Mouse (Mus musculus): ENCODE data around the gene Phactr2. TPM values are rescaled to one million over a fixed set of nuclear protein-coding genes. Genes with fewer than 3 reads are reported as not detected.
"Not testable (repeated sequence)": the region's sequence is repeated elsewhere in the genome, so short reads cannot be mapped to it uniquely, and the experiment has no call there.

Phactr2 gene
- polyA plus RNA-seq, 1 experiment from 2014 or later = 6.4 TPM

DNA sequence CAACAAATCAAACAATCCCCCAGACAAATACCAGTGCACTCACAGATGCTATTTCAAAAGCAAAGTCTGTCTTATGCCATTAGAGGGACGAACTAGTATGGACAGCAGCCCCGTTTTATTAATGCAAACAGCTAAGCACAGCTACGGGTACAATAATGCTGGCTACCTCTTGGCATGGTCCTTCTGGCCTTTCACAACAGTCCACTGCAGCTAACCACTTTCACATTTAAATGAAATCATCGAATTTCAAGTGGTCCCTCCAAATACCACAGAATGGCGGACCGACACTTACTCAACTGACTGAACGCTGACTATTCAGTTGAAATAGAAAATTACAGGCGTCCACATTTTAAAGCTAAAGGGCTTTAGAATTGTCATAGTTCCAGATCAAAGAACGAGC lies 261.9 kb downstream of the Phactr2 start:
- Histone ChIP-seq H3K9ac (replicated peaks) (no peak overlapping the region), H3K27me3 (no peaks in the 10 kb centered on the region), H3K9me3 (no peaks in the 10 kb centered on the region), H3K27ac (no peak overlapping the region), H3K4me2 (replicated peaks) (no peak overlapping the region), H3K4me3 (replicated peaks) (no peak overlapping the region), H3K36me3 (no peaks in the 10 kb centered on the region), H3K4me1 (replicated peaks) (no peaks in the 10 kb centered on the region)
- 71% methylated on average over 9 of the region's 9 CpGs for WGBS
- ATAC-seq = no peak

DNA sequence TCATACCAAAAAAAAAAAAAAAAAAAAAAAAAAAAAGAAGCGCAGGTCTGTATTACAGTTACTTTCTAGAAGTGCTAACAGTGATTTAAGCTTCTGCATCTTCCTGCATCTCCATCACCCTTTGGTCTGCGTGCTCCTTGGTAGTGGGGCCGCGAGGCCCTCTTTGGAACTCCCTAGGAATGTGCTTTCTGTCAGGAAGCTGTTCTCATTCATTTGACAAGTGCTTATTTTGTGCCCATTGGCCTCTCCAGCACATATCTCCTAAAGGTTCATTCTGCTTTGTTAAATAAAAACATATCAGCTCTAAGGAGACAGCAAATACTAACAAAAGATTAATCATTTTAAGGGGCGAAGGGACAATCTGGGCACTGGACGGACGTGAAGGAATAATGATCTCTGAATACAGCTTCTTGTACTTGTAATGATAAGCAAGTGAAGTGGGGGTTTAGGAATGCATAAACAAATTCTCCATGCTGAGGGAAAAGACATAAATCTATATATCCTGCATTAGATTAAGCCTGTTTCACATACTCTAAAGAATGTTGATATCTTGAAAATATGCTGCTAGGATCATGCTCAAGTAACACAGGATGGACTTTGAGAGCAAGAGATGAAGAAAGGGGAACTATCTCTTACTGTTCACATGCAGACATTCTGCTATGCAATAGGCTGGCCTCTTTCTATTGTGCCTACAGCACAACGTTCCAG lies 264.1 kb downstream of the Phactr2 start:
- ATAC-seq = no peak
- Histone ChIP-seq H3K36me3 (no peaks in the 10 kb centered on the region), H3K4me2 (replicated peaks) (no peak overlapping the region), H3K4me1 (replicated peaks) (no peaks in the 10 kb centered on the region), H3K27me3 (no peaks in the 10 kb centered on the region), H3K27ac (no peak overlapping the region), H3K9ac (replicated peaks) (no peak overlapping the region), H3K9me3 (no peaks in the 10 kb centered on the region), H3K4me3 (replicated peaks) (no peak overlapping the region)
- 70% methylated on average over 8 of the region's 8 CpGs for WGBS

DNA sequence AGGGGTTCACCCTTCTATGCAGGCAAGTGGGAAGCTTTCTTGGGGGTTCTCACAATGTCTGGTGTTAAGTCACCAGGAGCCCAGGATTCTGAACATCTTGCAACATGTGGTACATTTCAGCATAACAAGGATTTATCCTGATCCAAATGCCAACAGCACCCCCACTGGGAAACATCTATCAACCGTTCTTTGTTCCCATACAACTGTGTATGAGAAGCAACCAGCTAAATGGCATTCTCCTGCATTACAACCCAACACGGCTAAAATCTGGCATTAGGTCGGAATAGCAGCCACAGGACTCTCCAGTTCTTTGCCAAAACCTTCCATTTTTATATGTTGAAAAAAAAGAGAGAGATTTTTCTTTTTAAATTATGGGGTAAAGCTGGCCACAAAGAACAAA lies 264.7 kb downstream of the Phactr2 start:
- WGBS = 66% methylated on average over 3 of the region's 3 CpGs
- Histone ChIP-seq H3K4me1 (replicated peaks) (no peaks in the 10 kb centered on the region), H3K27ac (no peak overlapping the region), H3K9me3 (no peaks in the 10 kb centered on the region), H3K27me3 (no peaks in the 10 kb centered on the region), H3K4me2 (replicated peaks) (no peak overlapping the region), H3K36me3 (no peaks in the 10 kb centered on the region), H3K9ac (replicated peaks) (no peak overlapping the region), H3K4me3 (replicated peaks) (no peak overlapping the region)
- no peak for ATAC-seq

DNA sequence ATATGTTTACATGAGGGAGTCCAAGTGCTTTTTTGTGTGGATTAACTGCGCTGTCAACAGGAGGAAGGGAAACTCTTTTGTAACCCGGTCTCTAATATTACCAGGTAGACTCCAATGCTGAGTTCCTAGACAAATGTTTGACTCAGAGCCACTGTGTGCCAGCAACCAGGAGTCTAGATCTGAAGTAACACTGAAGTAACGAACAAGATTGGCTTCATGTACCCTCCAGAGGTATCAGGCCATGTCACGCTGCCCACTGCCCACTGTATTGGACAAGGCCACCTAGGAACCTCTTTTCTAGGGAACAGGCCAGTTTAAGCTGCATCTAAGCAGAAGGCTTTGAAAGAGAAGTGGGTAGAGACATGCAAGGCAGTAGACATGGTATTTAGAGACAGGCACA lies 265.2 kb downstream of the Phactr2 start:
- Histone ChIP-seq H3K4me3 (replicated peaks) (no peak overlapping the region), H3K36me3 (no peaks in the 10 kb centered on the region), H3K4me1 (replicated peaks) (no peaks in the 10 kb centered on the region), H3K9ac (replicated peaks) (no peak overlapping the region), H3K27ac (no peak overlapping the region), H3K9me3 (no peaks in the 10 kb centered on the region), H3K27me3 (no peaks in the 10 kb centered on the region), H3K4me2 (replicated peaks) (no peak overlapping the region)
- WGBS = 96% methylated on average over 4 of the region's 4 CpGs
- ATAC-seq = no peak

DNA sequence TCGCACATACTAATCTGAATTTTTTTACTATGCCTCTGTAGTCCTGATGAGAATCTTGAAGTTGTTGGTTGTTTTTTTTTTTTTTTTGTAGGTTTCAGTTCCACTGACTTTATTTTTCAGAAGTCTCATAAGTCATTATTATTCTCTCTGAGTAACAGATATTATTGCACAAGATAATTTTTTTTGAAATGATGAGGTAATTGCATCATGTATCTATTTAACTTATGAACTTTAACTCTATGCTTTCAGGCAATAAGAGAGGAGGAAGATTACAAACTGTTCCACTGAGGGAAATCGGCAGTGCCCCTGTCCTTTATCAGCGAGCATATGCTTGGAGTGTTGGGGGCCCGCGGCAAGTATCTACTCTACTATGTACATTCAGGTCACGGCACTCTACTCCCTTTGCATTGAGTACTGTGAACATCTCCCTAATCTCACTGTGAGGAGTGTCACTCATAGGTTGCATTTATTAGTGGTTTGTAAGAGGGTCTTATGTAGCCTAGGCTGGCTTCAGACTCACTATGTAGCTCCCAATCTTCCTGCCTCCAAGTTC lies 272.4 kb downstream of the Phactr2 start:
- H3K4me3 ChIP-seq (replicated peaks) = no peak overlapping the region
- no peaks in the 10 kb centered on the region for H3K9me3 ChIP-seq
- H3K4me2 ChIP-seq (replicated peaks) = no peak overlapping the region
- ATAC-seq = no peak
- H3K4me1 ChIP-seq (replicated peaks) = no peaks in the 10 kb centered on the region
- no peak overlapping the region for H3K9ac ChIP-seq (replicated peaks)
- no peaks in the 10 kb centered on the region for H3K27me3 ChIP-seq
- no peak overlapping the region for H3K27ac ChIP-seq
- 97% methylated on average over 6 of the region's 6 CpGs for WGBS
- H3K36me3 ChIP-seq = no peaks in the 10 kb centered on the region

DNA sequence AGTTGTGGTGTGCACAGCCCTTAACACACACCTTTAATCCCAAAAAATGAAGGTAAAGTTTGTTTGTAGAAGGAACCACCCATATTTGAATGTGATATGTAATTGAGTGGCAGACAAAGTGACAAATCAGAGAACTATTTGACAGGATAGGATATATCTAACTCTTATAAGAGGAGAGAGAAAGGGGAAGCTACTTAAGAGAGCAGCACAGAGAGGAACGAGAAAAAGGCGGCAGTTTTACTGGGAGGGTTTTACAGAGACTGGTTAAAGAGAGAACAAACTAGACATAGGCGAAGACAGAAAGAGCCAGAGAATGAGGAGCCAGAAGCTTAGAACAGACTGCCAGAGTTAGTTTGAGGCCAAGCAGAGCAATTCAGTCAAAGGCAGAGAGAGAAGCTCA lies 273.4 kb downstream of the Phactr2 start:
- Histone ChIP-seq H3K27me3 (no peaks in the 10 kb centered on the region), H3K4me1 (replicated peaks) (no peaks in the 10 kb centered on the region), H3K27ac (no peak overlapping the region), H3K4me2 (replicated peaks) (no peak overlapping the region), H3K9me3 (no peaks in the 10 kb centered on the region), H3K36me3 (no peaks in the 10 kb centered on the region), H3K9ac (replicated peaks) (no peak overlapping the region), H3K4me3 (replicated peaks) (no peak overlapping the region)
- WGBS = 96% methylated on average over 3 of the region's 3 CpGs
- no peak for ATAC-seq

DNA sequence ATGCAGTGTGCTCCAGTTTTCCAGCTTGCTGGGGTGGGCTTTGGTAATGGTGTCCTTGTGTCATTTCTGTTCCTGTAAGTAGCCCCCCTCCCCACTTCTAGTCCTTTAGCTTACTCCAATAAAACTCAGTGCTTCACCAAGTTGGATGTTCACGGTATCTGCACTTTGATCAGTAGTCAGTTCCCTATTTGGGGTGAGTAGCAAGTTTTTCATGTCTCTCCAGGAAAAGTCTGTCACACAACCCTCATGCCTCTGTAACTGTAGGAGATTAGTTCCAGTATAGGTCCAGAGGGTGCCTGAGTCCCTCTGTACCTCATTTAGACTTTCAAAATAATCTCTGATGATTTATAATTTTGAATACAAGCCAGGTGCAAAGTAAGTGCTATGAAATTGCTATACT lies 275.0 kb downstream of the Phactr2 start:
- no peaks in the 10 kb centered on the region for H3K4me1 ChIP-seq (replicated peaks)
- H3K9ac ChIP-seq (replicated peaks) = no peak overlapping the region
- ATAC-seq = no peak
- H3K4me2 ChIP-seq (replicated peaks) = no peak overlapping the region
- H3K4me3 ChIP-seq (replicated peaks) = no peak overlapping the region
- H3K27ac ChIP-seq = no peak overlapping the region
- H3K36me3 ChIP-seq = no peaks in the 10 kb centered on the region
- no peaks in the 10 kb centered on the region for H3K27me3 ChIP-seq
- 93% methylated on average over 1 of the region's 1 CpGs for WGBS
- no peaks in the 10 kb centered on the region for H3K9me3 ChIP-seq

DNA sequence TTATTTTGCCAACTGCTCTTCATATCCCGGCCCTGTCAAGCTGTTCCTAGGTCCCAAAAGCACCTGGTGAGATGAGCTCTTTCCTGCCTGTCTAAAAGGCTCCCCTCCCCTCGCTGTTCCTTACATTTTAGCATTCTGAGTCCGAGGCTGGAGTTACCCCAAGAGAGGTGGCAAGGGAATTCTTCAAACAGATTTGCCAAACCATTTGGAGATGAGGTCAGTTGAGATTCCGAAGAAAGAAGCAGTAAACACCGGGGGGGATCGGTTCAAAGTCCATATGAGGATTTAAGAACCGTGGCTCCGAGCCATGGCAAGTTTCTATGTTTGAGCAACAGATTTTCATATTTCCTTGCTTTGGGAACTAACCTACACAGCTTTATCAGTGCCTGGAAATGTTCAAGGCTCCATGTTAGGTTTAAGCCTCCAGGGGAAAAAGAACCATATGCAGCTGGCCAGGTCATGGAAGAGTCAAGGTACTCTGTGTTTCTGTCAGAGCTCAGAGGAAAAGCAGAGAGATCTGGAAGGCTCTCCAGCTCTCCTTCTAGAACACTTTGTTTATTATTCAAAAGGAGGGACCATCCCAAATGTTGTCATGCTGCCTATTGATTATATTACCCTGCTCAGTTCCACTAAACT lies 277.2 kb downstream of the Phactr2 start:
- H3K4me3 ChIP-seq (replicated peaks) = no peak overlapping the region
- H3K9me3 ChIP-seq = no peaks in the 10 kb centered on the region
- no peaks in the 10 kb centered on the region for H3K27me3 ChIP-seq
- H3K9ac ChIP-seq (replicated peaks) = no peak overlapping the region
- H3K27ac ChIP-seq = no peak overlapping the region
- H3K4me2 ChIP-seq (replicated peaks) = no peak overlapping the region
- peaks cover 6% of the 10 kb centered on the region for H3K4me1 ChIP-seq (replicated peaks)
- 87% methylated on average over 8 of the region's 8 CpGs for WGBS
- no peaks in the 10 kb centered on the region for H3K36me3 ChIP-seq
- no peak for ATAC-seq

DNA sequence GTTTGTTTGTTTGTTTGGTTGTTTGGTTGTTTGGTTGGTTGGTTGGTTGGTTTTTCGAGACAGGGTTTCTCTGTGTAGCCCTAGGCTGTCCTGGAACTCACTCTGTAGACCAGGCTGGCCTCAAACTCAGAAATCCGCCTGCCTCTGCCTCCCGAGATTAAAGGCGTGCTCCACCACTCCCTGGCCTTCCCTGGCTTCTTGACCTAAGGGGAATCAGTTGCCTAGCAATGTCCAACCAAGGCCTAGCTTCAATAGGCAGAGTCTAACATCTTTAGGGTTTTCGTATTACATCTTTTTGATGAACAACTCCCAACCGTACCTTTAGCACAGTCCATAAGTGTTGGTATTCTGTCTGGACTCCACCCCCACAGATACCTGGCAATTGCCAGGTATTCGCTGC lies 280.7 kb downstream of the Phactr2 start:
- not testable (repeated sequence) for H3K9ac ChIP-seq (replicated peaks); H3K4me1 ChIP-seq (replicated peaks); H3K9me3 ChIP-seq; H3K27me3 ChIP-seq; H3K27ac ChIP-seq
- Histone ChIP-seq H3K36me3 (peaks cover 18% of the 10 kb centered on the region), H3K4me3 (replicated peaks) (peak overlapping the region; percentile 81), H3K4me2 (replicated peaks) (peak overlapping the region; percentile 64)
- peak; percentile 46 for ATAC-seq
- WGBS = 82% methylated on average over 7 of the region's 7 CpGs

DNA sequence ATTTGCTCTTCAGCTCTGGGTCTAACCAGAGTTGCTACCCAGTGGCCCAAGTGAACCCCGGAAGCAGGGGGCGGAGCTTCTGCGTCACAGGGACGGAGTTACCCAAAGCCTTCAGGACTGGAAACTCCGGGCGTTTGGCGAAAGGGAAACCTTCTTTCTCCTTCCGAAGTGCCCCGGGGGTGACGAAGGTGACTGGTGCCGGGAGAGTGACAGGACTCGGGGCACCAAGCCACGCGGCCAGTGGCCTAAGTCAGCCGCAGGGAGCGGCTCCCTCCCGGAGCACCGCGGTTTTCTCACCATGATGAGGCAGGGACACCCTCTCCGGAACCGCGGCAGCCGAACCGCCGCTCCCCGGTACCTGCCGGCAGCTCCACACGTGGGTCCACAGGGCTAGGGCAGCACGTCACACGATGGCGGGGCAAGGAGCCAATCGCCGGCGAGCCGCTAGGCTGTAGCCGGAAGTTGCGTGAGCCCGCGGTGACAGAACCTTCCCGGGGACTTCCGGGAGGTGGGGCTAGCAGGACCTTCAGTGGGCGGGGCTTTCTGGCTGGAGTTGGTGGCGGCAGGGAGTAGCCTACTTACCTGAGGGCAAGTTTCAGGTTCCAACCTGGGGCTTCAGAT lies 281.4 kb downstream of the Phactr2 start, which contains the start of gene Ltv1:
Gene Ltv1 (minus strand): TSS at position 438 of the 621 bp plus-strand sequence.
- Histone ChIP-seq H3K4me1 (replicated peaks) (peaks cover 8% of the 10 kb centered on the region), H3K36me3 (peaks cover 22% of the 10 kb centered on the region), H3K9ac (replicated peaks) (peak within 1 kb of the TSS; percentile 77), H3K4me3 (replicated peaks) (peak within 1 kb of the TSS; percentile 81), H3K27me3 (no peaks in the 10 kb centered on the region), H3K27ac (peak within 1 kb of the TSS; percentile 64; the same call in 1 of the 2 replicates), H3K9me3 (no peaks in the 10 kb centered on the region), H3K4me2 (replicated peaks) (peak within 1 kb of the TSS; percentile 64)
- ATAC-seq = peak; percentile 100
- WGBS = under 1% methylated on average over 43 of the region's 43 CpGs

DNA sequence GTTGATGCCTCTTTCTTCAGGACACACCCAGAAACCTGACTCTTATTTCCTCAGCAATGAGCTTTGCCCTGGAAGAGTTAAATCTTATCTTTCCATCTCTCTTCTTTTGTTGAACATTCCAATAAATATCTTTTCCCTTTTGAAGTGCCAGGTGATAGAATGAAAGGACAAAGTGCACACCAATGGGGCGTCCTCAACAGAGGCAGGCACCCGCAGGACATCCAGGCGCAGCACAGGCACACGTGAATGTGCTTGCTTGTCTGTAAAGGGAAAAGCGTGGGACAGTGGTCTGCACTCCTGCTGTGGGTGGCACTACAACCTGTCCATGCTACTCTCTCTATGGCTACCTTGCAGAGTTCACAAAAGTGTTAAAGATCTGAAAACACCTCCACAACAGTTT lies 284.3 kb downstream of the Phactr2 start:
- Histone ChIP-seq H3K4me2 (replicated peaks) (no peak overlapping the region), H3K4me1 (replicated peaks) (peaks cover 8% of the 10 kb centered on the region), H3K9ac (replicated peaks) (no peak overlapping the region), H3K27ac (no peak overlapping the region), H3K9me3 (no peaks in the 10 kb centered on the region), H3K36me3 (peaks cover 50% of the 10 kb centered on the region), H3K4me3 (replicated peaks) (no peak overlapping the region), H3K27me3 (no peaks in the 10 kb centered on the region)
- WGBS = 95% methylated on average over 5 of the region's 5 CpGs
- no peak for ATAC-seq

DNA sequence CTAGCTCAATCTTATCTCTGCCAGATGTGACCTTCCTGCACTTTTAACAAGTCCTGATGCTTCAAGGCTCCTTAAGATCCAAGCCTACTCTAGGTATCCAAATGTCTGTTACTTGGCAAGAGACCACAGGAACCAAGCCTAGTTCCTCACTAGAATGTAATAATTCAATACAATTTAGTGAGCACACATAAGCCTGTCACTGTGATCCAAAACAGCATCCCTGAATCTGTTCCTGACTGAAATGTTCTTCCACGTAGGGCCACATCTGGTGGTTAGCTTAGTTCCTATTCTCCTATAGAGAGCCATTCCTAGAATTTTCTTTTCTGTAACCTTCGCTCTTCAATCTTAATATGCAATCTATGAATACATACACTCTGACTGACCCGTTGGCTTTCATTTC lies 287.5 kb downstream of the Phactr2 start:
- Histone ChIP-seq H3K27ac (no peak overlapping the region), H3K9me3 (no peaks in the 10 kb centered on the region), H3K4me3 (replicated peaks) (no peak overlapping the region), H3K36me3 (peaks cover 77% of the 10 kb centered on the region), H3K27me3 (no peaks in the 10 kb centered on the region), H3K9ac (replicated peaks) (no peak overlapping the region), H3K4me1 (replicated peaks) (no peaks in the 10 kb centered on the region; the same call in 1 of the 2 replicates), H3K4me2 (replicated peaks) (no peak overlapping the region)
- 93% methylated on average over 3 of the region's 3 CpGs for WGBS
- ATAC-seq = no peak
